ENCODE assay signal across 28 mouse cellular contexts in the genomic region with DNA sequence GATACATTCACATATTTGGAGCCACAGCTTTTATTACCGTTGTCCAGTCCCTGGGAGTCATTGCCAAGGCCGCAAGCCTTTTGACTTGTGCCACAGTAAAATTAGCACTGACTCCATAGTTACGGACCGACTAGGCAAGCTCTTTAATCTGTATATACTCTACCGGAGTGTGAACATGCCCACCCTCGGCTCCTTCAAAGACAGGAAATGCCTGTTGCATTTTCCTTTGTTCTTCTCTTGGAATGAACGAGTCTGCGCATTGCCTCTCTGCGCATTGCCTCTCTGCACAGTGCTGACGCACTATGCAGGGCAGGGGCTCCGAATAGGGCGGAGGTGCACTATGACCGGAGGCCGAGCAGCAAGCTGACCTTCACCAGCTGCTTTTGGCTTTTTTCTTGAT.
DNase-seq lines count a peak whose midpoint lies in the region; ATAC-seq lines count a peak whose summit lies in the region.
"Had no signal": no experiment of that assay in that cellular context is flagged by ENCODE, and none has a peak within 500 bp of the region (broad histone marks: within the 10 kb centered on the region; RNA-seq: fewer than 3 reads in every experiment).

No protein-coding gene starts in this region.

- H3K36me3 ChIP-seq in heart, embryonic 13.5 days: no peaks in the 10 kb centered on the region
- H3K36me3 ChIP-seq in heart, embryonic 10.5 days: no peaks in the 10 kb centered on the region
- H3K36me3 ChIP-seq: forebrain, embryonic 10.5 days; G1E; heart, embryonic 15.5 days; hindbrain, embryonic 10.5 days; hindbrain, embryonic 13.5 days; intestine, embryonic 15.5 days had no signal

- H3K9ac ChIP-seq in heart, embryonic 13.5 days: no peak overlapping the region
- H3K9ac ChIP-seq: forebrain, embryonic 13.5 days; heart, embryonic 15.5 days; hindbrain, embryonic 13.5 days; intestine, embryonic 15.5 days had no signal

- no peak overlapping the region for H3K4me3 ChIP-seq in heart, embryonic 13.5 days
- H3K4me3 ChIP-seq in heart, embryonic 10.5 days: no peak overlapping the region
- H3K4me3 ChIP-seq: forebrain, embryonic 10.5 days; forebrain, embryonic 13.5 days; heart, adult 2 months; heart, embryonic 15.5 days; hindbrain, embryonic 10.5 days; hindbrain, embryonic 13.5 days; intestine, embryonic 15.5 days had no signal

- no peaks in the 10 kb centered on the region for H3K27me3 ChIP-seq in heart, embryonic 13.5 days (replicated peaks)
- no peaks in the 10 kb centered on the region for H3K27me3 ChIP-seq in heart, embryonic 10.5 days (ENCODE audit: insufficient read depth, poor library complexity, severe bottlenecking)
- H3K27me3 ChIP-seq: CH12.LX; forebrain, embryonic 13.5 days; heart, embryonic 15.5 days; hindbrain, embryonic 13.5 days; intestine, embryonic 15.5 days; Patski had no signal

- WGBS in heart, embryonic 13.5 days: 81% methylated on average over 14 of the region's 14 CpGs
- WGBS in heart, embryonic 10.5 days: 87% methylated on average over 14 of the region's 14 CpGs

- no peak for ATAC-seq in heart, embryonic 13.5 days (ENCODE audit: extremely low read depth, insufficient number of reproducible peaks, low FRiP score, low TSS enrichment)
- no peak for ATAC-seq in activated CD4-positive, CD25-positive, alpha-beta regulatory T cell, adult 4 months
- ATAC-seq: forebrain, embryonic 13.5 days; forebrain, embryonic 16.5 days; hindbrain, embryonic 16.5 days; intestine, embryonic 15.5 days; Patski had no signal

- no peaks in the 10 kb centered on the region for H3K4me1 ChIP-seq in heart, embryonic 13.5 days
- no peaks in the 10 kb centered on the region for H3K4me1 ChIP-seq in heart, embryonic 10.5 days
- H3K4me1 ChIP-seq: forebrain, embryonic 10.5 days; forebrain, embryonic 13.5 days; heart, embryonic 15.5 days; hindbrain, embryonic 10.5 days; hindbrain, embryonic 13.5 days; intestine, embryonic 15.5 days had no signal

- peaks cover 7% of the 10 kb centered on the region; the same call in 1 of the 2 replicates for H3K9me3 ChIP-seq in heart, embryonic 13.5 days
- peaks cover 4% of the 10 kb centered on the region; the same call in 1 of the 2 replicates for H3K9me3 ChIP-seq in heart, embryonic 10.5 days
- H3K9me3 ChIP-seq: forebrain, embryonic 13.5 days; hindbrain, embryonic 13.5 days; intestine, embryonic 15.5 days had no signal

- peak overlapping the region; percentile 36; the same call in 1 of the 2 replicates for H3K27ac ChIP-seq in heart, embryonic 13.5 days (replicated peaks)
- H3K27ac ChIP-seq in heart, embryonic 10.5 days: no peak overlapping the region
- H3K27ac ChIP-seq: forebrain, embryonic 10.5 days; forebrain, embryonic 13.5 days; heart, adult 2 months; heart, embryonic 15.5 days; hindbrain, embryonic 10.5 days; hindbrain, embryonic 13.5 days; intestine, embryonic 15.5 days had no signal

- H3K4me2 ChIP-seq in heart, embryonic 13.5 days: no peak overlapping the region
- H3K4me2 ChIP-seq: forebrain, embryonic 13.5 days; heart, embryonic 11.5 days; heart, embryonic 15.5 days; hindbrain, embryonic 13.5 days; intestine, embryonic 15.5 days had no signal

- no peak for DNase-seq in heart, embryonic 10.5 days (ENCODE audit: low spot score)
- peak; percentile 12 for DNase-seq in R1 (ENCODE audit: low read depth, low spot score)
- peak; percentile 41 for DNase-seq in adrenal gland, adult 8-10 months
- peak; percentile 20 for DNase-seq in adrenal gland, postnatal 25 days
- no peak for DNase-seq in cerebellum, adult 9-11 months
- DNase-seq: B cell, adult 2 months; cerebellum, adult 11-12 months; cerebellum, adult 8-10 months; cerebellum, postnatal 14 days; gastrocnemius, postnatal 10 days; gastrocnemius, postnatal 36 days; heart, adult 2 months; heart, postnatal 36 days; kidney, adult 11 months had no signal

Comparison
In these comparisons a context has a peak if more than half of its experiments do, and no peak if none do; other contexts are left out.
1. DNase-seq: peak in R1 (single experiment), adrenal gland, adult 8-10 months (single experiment) and adrenal gland, postnatal 25 days (single experiment); none in heart, embryonic 10.5 days (single experiment) and cerebellum, adult 9-11 months (single experiment).